Mouse (Mus musculus) heart, postnatal 0 days (tissue): ENCODE data around the gene Slc22a23.

Experiments used
- CTCF ChIP-seq: IDR thresholded peaks from 2 replicates; pipeline ENCODE4 v1.5.1; 2016; ENCODE audit warnings: antibody characterized with exemption, control low read depth, low read depth
- EP300 ChIP-seq: IDR thresholded peaks from 2 replicates; pipeline ENCODE4 v1.6.1; 2016; ENCODE audit warnings: antibody characterized with exemption, low read depth

GRCm38 (mm10) chr13:34219728-34220127, 125.3 kb downstream of the Slc22a23 start:
- TF ChIP-seq CTCF (no peak), EP300 (no peak)
